Mouse (Mus musculus): Measurements from ENCODE around the gene Yipf2.
"Not testable (repeated sequence)": the region's sequence is repeated elsewhere in the genome, so short reads cannot be mapped to it uniquely, and the experiment has no call there.

Yipf2 gene

DNA sequence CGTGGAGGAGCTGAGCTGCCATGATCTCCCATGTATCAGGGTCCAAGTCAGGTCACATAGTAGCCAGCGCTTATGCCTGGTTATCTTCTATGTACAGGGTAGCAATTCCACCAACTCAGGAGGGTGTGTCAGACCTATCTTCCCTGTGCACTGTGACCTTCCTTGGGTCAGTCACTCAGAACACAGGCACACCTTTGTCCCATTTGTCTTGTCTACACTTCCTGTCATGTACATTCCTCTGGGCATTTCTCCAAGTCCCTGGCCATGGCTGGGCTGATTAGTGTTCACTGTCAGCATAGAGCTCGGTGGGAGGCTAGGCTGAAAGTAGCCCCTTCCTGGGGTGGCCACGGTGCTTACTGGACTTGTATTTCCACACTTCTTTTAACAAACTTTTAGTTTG is 34.3 kb downstream of the Yipf2 start:
- no peak for DNase-seq (ENCODE audit: low spot score in 2 of 2)

DNA sequence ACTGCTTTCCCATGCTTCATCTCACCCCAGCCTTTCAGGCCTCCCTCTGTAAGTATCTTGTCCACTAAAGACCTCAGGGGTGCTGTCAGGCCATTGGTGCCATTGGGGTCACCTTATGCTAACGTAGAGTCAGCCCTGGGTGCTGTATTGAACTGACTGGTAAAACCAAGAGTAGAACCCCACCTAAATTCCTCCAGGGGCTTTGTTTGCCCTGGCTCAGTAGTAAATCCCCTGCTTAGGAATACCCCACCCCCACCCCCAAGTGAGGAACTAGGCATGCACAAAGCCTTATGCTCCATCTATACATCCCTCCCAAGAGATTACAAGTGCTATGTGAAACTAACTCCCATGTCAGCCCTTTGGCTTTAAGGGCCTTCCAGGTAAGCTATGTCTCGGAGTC is 35.1 kb downstream of the Yipf2 start:
- no peak for DNase-seq (ENCODE audit: low spot score in 2 of 2)

DNA sequence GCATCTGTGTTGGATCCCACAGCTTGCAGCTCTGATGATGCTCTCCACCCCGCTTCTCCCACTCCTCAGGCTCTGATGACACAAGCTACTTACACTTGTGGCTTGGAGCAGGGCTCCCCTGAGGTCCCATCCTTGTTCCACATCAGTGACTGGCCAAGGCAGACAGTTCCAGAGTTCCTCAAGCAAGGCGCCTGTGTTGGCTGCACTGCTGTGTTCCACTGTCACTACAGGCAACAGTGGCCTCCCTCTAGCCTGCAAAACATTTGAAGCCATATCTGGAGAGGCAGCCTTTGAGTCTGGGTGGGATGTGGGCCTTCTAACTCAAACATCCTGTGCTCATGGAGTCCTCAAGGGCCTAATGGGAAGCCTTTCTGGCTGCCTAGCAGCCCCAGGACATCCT is 35.6 kb downstream of the Yipf2 start:
- DNase-seq (ENCODE audit: low spot score in 2 of 2): no peak

DNA sequence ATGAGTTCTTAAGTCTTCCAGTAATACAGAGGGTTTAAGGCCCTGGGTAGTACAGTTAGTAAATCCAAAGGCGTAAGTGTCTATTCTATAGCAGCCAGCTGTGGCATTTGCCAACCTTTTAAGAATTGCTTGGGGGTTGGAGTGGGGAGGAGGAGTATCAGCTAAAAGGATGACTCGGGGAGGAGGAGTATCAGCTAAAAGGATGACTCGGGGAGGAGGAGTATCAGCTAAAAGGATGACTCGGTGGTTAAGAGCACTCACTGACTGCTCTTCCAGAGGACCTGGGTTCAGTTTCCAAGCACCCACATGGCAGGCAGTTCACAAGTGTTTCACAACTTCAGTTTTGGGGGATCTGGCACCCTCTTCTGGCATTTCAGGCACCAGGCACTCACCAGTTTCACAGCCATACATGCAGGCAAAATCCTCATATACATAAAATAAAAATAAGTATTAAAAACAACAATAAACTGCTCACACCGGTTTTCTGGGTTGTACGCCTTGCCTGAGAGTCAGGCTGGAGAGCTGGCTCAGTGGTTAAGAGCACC is 37.4 kb downstream of the Yipf2 start:
- DNase-seq (ENCODE audit: low spot score in 2 of 2): no peak

DNA sequence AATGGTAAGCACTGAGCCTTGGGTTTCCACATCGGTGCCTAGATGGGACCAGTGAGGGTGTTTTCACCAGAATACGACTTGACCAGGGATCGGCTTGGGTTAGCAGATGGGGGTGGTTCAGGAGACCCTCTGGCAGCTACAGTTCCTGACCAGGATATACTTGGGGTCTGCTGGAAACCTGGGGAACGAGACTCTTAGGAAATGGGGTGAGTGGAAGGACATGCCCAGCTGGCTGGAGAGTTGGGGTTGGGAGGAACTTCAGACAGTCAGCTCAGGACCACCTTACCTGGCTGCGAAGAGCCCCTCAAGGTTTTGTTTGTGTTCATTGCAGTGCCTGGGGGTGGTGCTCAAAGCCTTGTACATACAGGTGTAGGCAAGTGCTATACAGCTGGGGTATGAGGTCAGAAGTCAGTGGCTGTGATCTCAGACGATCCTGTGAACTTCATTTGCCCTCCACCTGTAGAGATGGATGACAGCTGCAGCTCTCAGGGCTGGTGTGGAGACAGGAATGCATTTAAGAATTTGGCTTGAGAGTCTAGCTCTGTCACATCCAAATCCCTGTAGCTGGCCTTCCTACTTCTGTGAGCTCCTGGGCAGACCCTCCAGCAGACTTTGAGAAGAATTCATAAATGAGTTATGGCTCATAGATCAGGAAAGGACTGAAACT is 38.9 kb downstream of the Yipf2 start:
- DNase-seq (ENCODE audit: low spot score in 2 of 2): no peak

DNA sequence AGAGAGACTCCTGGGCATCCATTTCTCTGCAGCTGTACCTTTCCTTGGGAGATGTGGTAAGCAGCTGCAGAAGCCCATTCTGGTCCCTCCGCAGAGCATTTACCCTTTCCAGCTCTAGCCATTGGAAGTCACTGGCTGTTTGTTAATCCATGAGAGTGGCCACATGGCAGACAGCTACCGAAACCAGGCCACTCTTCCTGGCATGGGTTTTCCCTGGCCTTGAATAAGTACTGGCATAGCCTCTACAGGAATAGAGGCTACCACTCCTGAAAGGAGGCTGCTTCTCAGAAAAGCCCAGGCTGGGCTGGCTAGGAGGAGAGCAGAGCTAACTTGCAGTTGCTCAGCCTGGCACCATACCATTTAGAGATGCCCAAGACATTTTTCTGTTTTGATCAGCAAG is 41.6 kb downstream of the Yipf2 start:
- no peak for DNase-seq (ENCODE audit: low spot score in 2 of 2)

DNA sequence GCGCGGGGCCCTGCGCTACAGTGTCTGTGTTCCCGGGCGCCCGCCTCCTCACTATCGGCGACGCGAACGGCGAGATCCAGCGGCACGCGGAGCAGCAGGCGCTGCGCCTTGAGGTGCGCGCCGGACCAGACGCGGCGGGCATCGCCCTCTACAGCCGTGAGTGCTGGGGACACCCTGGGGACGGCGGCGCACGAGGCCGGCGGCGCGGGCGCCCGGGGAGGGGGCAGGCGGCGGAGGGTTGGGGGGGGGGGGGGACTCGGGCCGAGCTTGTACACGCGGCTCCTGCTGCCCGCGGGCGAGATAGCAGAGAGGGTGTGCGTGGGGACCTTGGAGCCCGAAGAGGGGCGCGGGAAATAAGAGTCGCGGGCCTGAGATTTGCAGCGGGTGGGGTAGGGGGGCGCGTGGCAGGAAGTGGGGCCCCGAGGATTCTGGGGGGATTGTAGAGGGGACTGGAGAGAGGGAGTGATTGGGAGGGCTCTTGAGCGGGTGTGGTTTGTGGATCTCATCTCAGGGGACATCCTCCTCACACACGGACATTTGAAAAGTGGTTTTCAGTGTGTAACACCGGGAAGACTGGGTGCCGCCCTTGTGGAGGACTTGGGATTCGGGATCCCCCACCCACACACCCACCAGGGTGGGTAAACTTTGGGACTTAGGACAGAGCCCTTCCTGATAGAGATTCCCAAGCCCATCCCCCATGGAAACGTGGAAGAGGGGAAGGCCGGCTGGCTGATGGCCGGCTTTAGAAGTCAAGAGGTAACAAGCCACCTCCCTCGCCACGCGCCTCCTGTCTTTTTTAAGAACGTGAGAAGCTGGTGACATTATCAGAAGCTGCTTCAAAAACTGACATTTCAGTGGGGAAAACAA is 45.3 kb downstream of the Yipf2 start:
- DNase-seq (ENCODE audit: low spot score in 2 of 2): peak; percentile 37 to 57

DNA sequence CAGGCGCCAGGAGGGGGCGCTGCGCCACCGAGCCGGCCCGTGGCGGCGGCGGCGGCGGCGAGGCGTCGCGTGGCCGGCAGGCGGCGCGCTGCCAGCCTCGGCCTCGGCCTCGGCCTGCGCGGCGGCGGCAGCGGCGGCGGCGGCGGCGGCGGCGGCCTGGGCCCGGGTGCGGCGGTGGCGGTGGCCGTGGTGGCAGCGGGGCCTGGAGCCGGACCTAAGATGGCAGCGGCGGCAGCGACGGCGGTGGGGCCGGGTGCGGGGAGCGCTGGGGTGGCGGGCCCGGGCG is 45.9 kb downstream of the Yipf2 start, which contains the start of gene Carm1:
Carm1 (plus strand) TSS at position 106 of the 286 bp plus-strand sequence.
- peak in 1 of 2 experiments; percentile 54 for DNase-seq (ENCODE audit: low spot score in 2 of 2)

DNA sequence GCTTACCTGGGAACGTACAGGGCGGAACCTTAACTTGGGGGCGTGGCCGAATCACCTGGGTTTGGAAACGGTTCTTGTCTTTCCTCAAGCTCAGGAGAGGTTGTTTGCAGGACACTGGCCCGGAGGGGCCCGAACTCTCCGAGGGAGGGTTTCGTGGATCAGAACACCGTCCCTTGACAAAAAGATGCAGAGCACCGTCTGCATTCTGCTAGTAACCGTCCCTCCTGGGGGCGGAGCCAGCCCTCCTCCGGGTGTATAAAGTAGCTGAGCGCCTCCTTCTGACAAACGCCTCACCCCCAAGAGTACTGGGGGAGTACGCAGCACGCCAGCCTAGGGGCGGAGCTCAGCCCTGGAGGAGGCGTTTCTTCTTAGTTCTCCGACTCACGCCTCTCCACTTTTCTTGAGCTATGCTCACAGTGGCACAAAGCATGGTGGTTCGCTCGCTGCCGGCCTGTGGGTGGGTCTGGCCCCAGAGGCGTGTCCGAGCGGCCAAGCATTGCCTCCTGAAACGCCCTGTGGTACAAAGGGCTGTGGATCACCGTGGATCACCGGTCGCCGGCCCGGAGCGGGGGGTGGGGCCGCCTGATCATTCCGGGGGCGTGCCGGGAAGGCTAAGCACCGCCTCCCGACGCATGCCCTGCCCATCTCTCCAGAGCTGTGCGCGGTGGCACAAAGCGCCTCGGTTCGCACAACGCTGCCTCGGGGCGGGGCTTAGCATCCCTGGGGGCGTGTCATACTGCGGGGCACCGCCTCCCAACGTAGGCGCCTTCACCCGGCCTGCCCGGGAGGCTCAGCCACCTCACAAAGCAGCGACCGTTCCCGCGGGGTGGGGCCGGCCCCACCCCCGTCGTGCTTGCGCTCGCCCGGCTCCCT is 46.5 kb downstream of the Yipf2 start:
- peak; percentile 99 for DNase-seq (ENCODE audit: low spot score in 2 of 2)

DNA sequence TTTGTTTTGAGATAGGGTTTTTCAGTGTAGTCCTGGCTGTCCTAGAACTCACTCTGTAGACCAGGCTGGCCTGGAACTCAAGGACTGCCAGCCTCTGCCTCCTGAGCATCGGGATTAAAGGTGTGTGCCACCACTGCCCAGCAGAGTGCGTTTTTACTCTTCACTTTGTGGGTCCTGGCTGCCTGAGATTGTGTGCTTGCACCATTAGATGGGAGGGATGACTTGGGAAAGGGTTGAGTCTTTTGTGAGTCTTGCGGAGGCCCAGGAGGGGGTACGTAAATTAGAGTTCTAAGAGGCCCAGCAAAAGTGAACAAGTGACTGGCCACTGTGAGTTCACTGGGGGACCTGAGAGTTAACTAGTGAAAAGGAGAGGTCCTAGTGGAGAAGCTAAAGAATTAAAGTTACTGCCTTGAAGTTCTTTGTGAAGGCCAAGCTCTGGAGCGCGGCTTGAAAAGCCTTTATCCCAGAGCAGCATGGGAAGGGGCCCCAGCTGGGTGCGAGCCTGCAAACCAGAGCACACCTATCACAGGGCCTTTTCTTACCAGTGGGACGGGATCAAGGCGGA is 47.2 kb downstream of the Yipf2 start:
- no peak for DNase-seq (ENCODE audit: low spot score in 2 of 2)

DNA sequence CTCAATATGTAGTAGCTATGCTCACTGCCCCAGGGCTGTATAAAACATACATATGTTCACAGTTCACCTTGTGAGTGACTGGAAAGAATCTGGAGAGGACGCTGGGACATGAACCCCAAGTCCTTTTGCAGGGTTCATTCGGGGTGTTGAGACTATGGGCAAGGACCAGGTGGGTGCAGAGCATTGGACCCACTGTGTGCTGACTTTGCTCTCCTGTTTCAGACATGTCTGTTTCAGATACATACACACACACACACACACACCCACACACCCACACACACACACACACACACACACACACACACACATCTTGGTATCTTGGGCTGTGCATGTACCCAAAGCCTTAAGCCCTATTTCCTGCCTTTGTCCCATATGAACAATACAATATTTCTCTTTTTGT is 50.6 kb downstream of the Yipf2 start:
- not testable (repeated sequence) for DNase-seq (ENCODE audit: low spot score in 2 of 2)

DNA sequence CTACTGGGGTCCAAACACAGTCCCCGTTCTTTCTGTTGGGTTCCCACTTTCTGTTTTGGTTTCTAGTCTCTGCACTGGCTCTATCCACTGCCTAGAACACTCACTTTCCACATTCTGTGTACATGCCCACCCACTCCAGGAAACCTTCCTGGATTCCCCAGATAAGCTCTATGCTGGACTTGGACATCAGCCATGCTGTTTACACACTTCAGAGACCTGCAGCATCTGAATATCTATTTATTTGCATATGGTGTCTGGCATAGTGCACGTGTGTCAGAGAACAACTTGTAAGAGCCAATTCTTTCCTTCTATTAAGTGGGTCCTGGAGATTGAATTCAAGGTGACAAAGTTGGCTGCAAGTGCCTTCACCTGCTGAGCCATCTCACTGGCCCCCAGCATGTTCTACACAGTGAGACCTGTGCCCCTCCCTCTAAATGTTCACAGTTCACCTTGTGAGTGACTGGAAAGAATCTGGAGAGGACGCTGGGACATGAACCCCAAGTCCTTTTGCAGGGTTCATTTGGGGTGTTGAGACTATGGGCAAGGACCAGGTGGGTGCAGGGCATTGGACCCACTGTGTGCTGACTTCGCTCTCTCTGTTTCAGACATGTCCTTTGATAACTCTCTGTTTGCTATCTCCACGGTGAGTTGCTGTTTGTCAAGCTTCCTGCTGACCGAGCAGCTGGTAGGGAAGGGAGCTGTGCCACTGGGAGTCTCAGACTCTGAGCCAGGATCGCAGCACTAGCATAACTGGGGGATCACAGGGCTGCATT is 52.5 kb downstream of the Yipf2 start:
- DNase-seq (ENCODE audit: low spot score in 2 of 2): no peak
